Mouse (Mus musculus) cerebellum, adult 2 months (tissue): ENCODE measurements around the gene Slc9c1. TPM values are rescaled to one million over a fixed set of nuclear protein-coding genes. Genes with fewer than 3 reads are reported as not detected.

Experiments
- DNase-seq, 2 experiments: peaks; one replicate each; pipeline ENCODE4 v3.0.0; 2021
- H3K27ac ChIP-seq: fragments of 200-500 bp; 2 replicates; pipeline ENCODE4 v1.5.1; 2012; ENCODE audit warnings: low read length, control low read depth, inconsistent platforms; ENCODE audit not compliant: insufficient read depth
- H3K27me3 ChIP-seq: fragments of 200-500 bp; 2 replicates; pipeline ENCODE4 v1.6.1; 2012; ENCODE audit warnings: inconsistent platforms, mild to moderate bottlenecking, low read length, moderate library complexity; ENCODE audit not compliant: control insufficient read depth, insufficient read depth
- H3K4me1 ChIP-seq: fragments of 200-500 bp; 2 replicates; pipeline ENCODE4 v1.6.1; 2011; ENCODE audit warnings: low read length; ENCODE audit not compliant: control insufficient read depth, insufficient read depth
- H3K4me3 ChIP-seq: fragments of 200-500 bp; replicated peaks from 2 replicates; pipeline ENCODE3; 2011; ENCODE audit warnings: mild to moderate bottlenecking, low read depth, low read length, control low read depth; ENCODE audit not compliant: insufficient read depth
- CTCF ChIP-seq: fragments of 200-500 bp; IDR thresholded peaks from 2 replicates; pipeline ENCODE4 v1.5.1; 2011; ENCODE audit warnings: low read depth, mild to moderate bottlenecking, control low read depth, low read length, moderate library complexity, borderline replicate concordance; ENCODE audit not compliant: insufficient read depth
- POLR2A ChIP-seq: fragments of 200-500 bp; IDR thresholded peaks from 2 replicates; pipeline ENCODE4 v1.6.1; 2011; ENCODE audit warnings: low read length, control low read depth, borderline replicate concordance; ENCODE audit not compliant: insufficient read depth
- WGBS: fragments of 180-500 bp; shearing (Covaris S2); methylation state at CpG from one replicate; pipeline ENCODE4 v1.1.7; 2018; 5-methylcytosine and 5-hydroxymethylcytosine counted together
- polyA plus RNA-seq: library from polyadenylated mRNA; depleted of rRNA; stranded (reverse); fragments of >200 nt; gene quantifications from 2 replicates; pipeline ENCODE4 v1.2.3, GENCODE M21; 2012; rRNA removed

The Slc9c1 gene
- polyA plus RNA-seq, 1 experiment, result not detected

DNA sequence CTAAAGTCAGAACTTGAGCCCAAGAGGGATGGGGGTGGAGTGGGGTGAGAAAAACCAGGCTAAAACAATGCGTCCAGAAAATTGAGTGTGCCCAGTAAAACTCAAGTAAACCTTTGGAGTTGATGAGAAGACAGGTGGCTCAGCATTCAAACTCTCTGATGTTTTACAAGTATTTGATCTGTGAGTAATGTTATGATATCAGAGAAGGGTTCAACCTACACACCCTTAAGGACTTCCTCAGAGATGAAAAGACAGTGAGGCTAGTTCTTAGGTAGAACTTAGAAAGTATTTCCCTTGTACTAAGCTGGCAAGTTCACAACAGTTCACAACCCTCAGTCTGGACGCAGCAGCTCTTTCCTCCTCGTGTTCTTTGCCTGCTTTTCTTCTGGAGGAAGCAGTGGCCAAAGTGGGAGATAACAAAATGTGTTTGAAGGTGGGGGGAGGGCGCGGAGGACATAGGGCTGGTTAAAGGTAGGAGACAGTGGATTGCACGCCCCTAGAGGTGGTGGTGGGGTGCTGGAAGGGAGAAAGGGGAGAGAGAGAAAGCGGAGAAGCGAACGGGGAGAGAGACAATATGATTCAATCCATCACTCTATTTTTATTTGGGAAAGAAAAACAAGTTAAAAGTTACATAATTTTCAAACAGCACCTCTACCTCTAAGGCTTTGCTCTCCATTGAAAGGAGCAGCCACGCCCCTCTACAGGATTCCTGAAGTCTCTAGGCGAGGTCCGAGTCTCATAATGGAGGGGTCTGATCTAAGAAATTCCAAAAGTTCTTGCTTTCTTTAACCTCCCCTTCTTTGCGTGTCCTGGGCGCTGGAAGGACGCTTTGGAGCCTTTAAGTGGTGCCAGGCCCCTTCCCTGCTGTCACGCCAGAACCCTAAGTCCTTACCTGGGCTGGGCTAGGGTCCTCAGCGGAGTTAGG is 118.2 kb downstream of the Slc9c1 start:
- WGBS, result 34% methylated on average over 17 of the region's 17 CpGs
- H3K4me3 ChIP-seq, result peak overlapping the region; percentile 32
- DNase-seq, result no peak
- H3K27ac ChIP-seq, result no peak overlapping the region
- no peaks in the 10 kb centered on the region for H3K27me3 ChIP-seq
- peaks cover 6% of the 10 kb centered on the region for H3K4me1 ChIP-seq
- TF ChIP-seq CTCF, result no peak
- TF ChIP-seq POLR2A, result no peak

DNA sequence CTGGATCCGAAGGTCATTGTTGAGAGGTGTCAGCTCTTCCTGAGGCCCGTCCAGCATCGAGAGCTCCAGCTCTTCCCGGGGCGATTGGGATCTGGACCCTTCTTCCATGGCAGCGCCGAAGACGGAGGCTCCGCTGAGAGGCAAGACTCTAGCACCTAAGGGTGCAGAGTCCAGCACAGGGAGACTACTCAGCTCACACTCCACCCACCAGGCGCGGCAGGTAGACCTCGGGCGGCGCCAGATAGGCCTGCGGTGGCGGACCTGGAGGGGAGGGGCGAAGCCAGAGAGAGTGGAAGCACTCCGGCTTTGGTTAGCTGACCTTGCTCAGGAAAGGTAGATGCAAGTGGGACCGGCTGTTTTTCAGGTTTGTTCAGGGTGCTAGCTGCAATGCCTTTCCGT is 118.8 kb downstream of the Slc9c1 start, which contains the start of gene BC016579:
BC016579 (minus strand) TSS at position 135 of the 399 bp plus-strand sequence.
- Histone ChIP-seq H3K4me1 (peaks cover 6% of the 10 kb centered on the region), H3K27me3 (no peaks in the 10 kb centered on the region), H3K4me3 (peak within 1 kb of the TSS; percentile 32), H3K27ac (no peak within 1 kb of the TSS)
- no peak for TF ChIP-seq POLR2A
- TF ChIP-seq CTCF, result no peak
- peak; percentile 27 to 40 for DNase-seq
- 10% methylated on average over 20 of the region's 20 CpGs for WGBS

GRCm38 (mm10) chr16:45654465-45654864 is 119.4 kb downstream of the Slc9c1 start:
- peaks cover 6% of the 10 kb centered on the region for H3K4me1 ChIP-seq
- WGBS, result 84% methylated on average over 9 of the region's 9 CpGs
- H3K4me3 ChIP-seq, result no peak overlapping the region
- DNase-seq, result no peak
- TF ChIP-seq POLR2A, result no peak
- TF ChIP-seq CTCF, result no peak
- H3K27me3 ChIP-seq, result no peaks in the 10 kb centered on the region
- H3K27ac ChIP-seq, result no peak overlapping the region

Other genes starting within 250 kb of the Slc9c1 start
- gene Cd200, start 126.3 kb upstream of the Slc9c1 start, polyA plus RNA-seq, result 68.1 and 69.7 TPM in 2 replicates
- gene Gm609, start 42.3 kb upstream of the Slc9c1 start, polyA plus RNA-seq, result 0.33 and 0.43 TPM in 2 replicates
- not detected in 2 replicates for gene Gm17783, start 3.3 kb upstream of the Slc9c1 start, polyA plus RNA-seq
- gene Gcsam, start 75.1 kb downstream of the Slc9c1 start, polyA plus RNA-seq, result not detected in 2 replicates
- gene BC016579, start 118.8 kb downstream of the Slc9c1 start, polyA plus RNA-seq, result 0.36 and 0.47 TPM in 2 replicates
- 2.5 and 2.8 TPM in 2 replicates for gene Tmprss7, start 158.3 kb downstream of the Slc9c1 start, polyA plus RNA-seq
- 808 and 848 TPM in 2 replicates for gene Tagln3, start 189.3 kb downstream of the Slc9c1 start, polyA plus RNA-seq
- 37.3 and 41.0 TPM in 2 replicates for gene Abhd10, start 207.6 kb downstream of the Slc9c1 start, polyA plus RNA-seq